ENCODE assay signal across 9 mouse cellular contexts in the genomic region with DNA sequence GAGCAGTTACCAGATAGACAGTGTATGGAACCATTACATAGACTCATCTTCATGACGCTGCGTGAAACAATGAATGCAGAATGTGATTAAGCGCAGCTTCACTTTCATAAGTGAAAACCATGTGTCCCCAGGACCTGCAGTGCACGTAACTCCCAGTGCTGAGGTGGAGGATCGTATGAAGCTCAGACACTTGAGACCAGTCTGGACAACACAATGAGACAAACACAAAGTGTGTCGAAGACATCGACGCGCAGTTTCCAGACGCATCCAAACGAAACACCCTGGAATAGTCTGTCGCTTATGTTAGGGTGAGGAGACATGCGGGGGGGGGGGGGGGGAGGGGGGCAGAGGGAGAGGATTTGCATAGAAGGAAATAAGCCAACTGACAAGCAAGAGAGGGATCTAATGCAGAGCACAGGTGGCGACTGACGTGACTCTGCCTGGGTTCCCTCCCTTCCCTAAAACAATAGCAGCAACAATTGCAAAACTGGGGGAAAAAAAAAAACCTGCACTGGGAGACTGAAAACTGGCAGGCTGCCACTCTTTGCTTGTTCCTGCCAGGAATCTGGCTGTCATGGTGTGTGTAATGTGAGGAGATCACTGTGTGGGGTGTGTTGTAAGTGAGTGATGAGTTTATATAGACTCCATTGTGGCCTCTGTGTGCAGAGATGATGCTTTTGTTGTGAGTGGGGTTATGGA. TPM values are rescaled to one million over a fixed set of nuclear protein-coding genes. Genes with fewer than 3 reads are reported as not detected.
DNase-seq lines count a peak whose midpoint lies in the region; ATAC-seq and TF ChIP-seq lines count a peak whose summit lies in the region.
"Had no signal": no experiment of that assay in that cellular context is flagged by ENCODE, and none has a peak within 500 bp of the region (broad histone marks: within the 10 kb centered on the region; RNA-seq: fewer than 3 reads in every experiment).

No protein-coding gene starts in this region.

- no peak overlapping the region for H3K9ac ChIP-seq in hindbrain, embryonic 12.5 days
- peak overlapping the region; percentile 37; the same call in 1 of the 2 replicates for H3K9ac ChIP-seq in heart, postnatal 0 days (replicated peaks; ENCODE audit: low read depth, low read length)

- no peak overlapping the region for H3K27ac ChIP-seq in hindbrain, embryonic 12.5 days
- no peak overlapping the region for H3K27ac ChIP-seq in hindbrain, embryonic 10.5 days
- H3K27ac ChIP-seq in cortical plate, adult 2 months (ENCODE audit: insufficient read depth, low read length), result no peak overlapping the region
- H3K27ac ChIP-seq in heart, postnatal 0 days (ENCODE audit: low read depth), result peak overlapping the region; percentile 30; the same call in 1 of the 2 replicates

- no peaks in the 10 kb centered on the region for H3K9me3 ChIP-seq in hindbrain, embryonic 12.5 days (replicated peaks)
- H3K9me3 ChIP-seq in hindbrain, embryonic 10.5 days, result no peaks in the 10 kb centered on the region
- no peaks in the 10 kb centered on the region for H3K9me3 ChIP-seq in heart, postnatal 0 days (replicated peaks; ENCODE audit: control insufficient read depth, low read length)

- no peak overlapping the region for H3K4me3 ChIP-seq in hindbrain, embryonic 12.5 days
- no peak overlapping the region for H3K4me3 ChIP-seq in hindbrain, embryonic 10.5 days
- H3K4me3 ChIP-seq in cortical plate, adult 2 months (ENCODE audit: insufficient read depth, low read length), result peak overlapping the region; percentile 8; the same call in 1 of the 2 replicates
- H3K4me3 ChIP-seq in heart, postnatal 0 days (ENCODE audit: low read depth, low read length), result peak overlapping the region; percentile 28

- ATAC-seq in hindbrain, embryonic 12.5 days (ENCODE audit: low FRiP score), result peak; percentile 38; the same call in 1 of the 2 replicates
- ATAC-seq in heart, postnatal 0 days (ENCODE audit: insufficient read depth, low read depth), result peak; percentile 74; the same call in 1 of the 2 replicates

- no peak for DNase-seq in hindbrain, embryonic 10.5 days (ENCODE audit: low spot score)
- peak; percentile 79 for DNase-seq in NIH3T3 (ENCODE audit: low read depth)
- DNase-seq in heart, postnatal 0 days (ENCODE audit: low spot score), result peak; percentile 83
- DNase-seq in left cerebral cortex, postnatal 14 days (ENCODE audit: low spot score in 2 of 2), result peak; percentile 26 to 52
- no peak for DNase-seq in yolk sac, embryonic 10.5 days (ENCODE audit: low spot score)
- DNase-seq in embryo, embryonic 10 days (ENCODE audit: low spot score), result no peak

- WGBS in hindbrain, embryonic 12.5 days, result 70% methylated on average over 14 of the region's 15 CpGs
- 79% methylated on average over 15 of the region's 15 CpGs for WGBS in hindbrain, embryonic 10.5 days
- WGBS in heart, postnatal 0 days, result 32% methylated on average over 15 of the region's 15 CpGs

- no peak for TF ChIP-seq POLR2A in cortical plate, adult 2 months (IDR thresholded peaks at IDR 0.05; ENCODE audit: extremely low read depth, insufficient read depth, low read length)

- no peak overlapping the region for H3K4me2 ChIP-seq in hindbrain, embryonic 12.5 days (replicated peaks)
- H3K4me2 ChIP-seq in heart, postnatal 0 days (ENCODE audit: low read depth, low read length), result peak overlapping the region; percentile 57

- TF ChIP-seq CTCF in cortical plate, adult 2 months (IDR thresholded peaks at IDR 0.05; ENCODE audit: extremely low read depth, insufficient read depth, low read length), result no peak
- no peak for TF ChIP-seq CTCF in heart, postnatal 0 days (IDR thresholded peaks at IDR 0.05; ENCODE audit: low read depth)

- H3K27me3 ChIP-seq in hindbrain, embryonic 12.5 days, result no peaks in the 10 kb centered on the region
- no peaks in the 10 kb centered on the region for H3K27me3 ChIP-seq in hindbrain, embryonic 10.5 days (ENCODE audit: insufficient read depth, poor library complexity, severe bottlenecking)
- H3K27me3 ChIP-seq in heart, postnatal 0 days (ENCODE audit: control insufficient read depth, insufficient read depth, low read length), result no peaks in the 10 kb centered on the region
- H3K27me3 ChIP-seq: CH12.LX had no signal

- peaks cover 10% of the 10 kb centered on the region for H3K4me1 ChIP-seq in hindbrain, embryonic 12.5 days
- 0 out of 2 replicates have a peak, but pooled peaks cover 3% of the 10 kb centered on the region for H3K4me1 ChIP-seq in hindbrain, embryonic 10.5 days (replicated peaks)
- H3K4me1 ChIP-seq in cortical plate, adult 2 months (ENCODE audit: control insufficient read depth, insufficient read depth, low read length), result 0 out of 2 replicates have a peak, but pooled peaks cover 1% of the 10 kb centered on the region
- peaks cover 5% of the 10 kb centered on the region; the same call in 1 of the 2 replicates for H3K4me1 ChIP-seq in heart, postnatal 0 days (ENCODE audit: control insufficient read depth, insufficient read depth)

- no peak for TF ChIP-seq EP300 in heart, postnatal 0 days (IDR thresholded peaks at IDR 0.05; ENCODE audit: low read depth)

- no peaks in the 10 kb centered on the region for H3K36me3 ChIP-seq in hindbrain, embryonic 12.5 days
- no peaks in the 10 kb centered on the region for H3K36me3 ChIP-seq in hindbrain, embryonic 10.5 days
- H3K36me3 ChIP-seq in heart, postnatal 0 days (replicated peaks; ENCODE audit: control insufficient read depth, insufficient read depth, low read length), result no peaks in the 10 kb centered on the region

- intact Hi-C loops in left cerebral cortex, postnatal 14 days (cut with DNase I), result no loop called here

RNA-seq across cellular contexts. Expression of gene 1700025G04Rik, which starts 40.3 kb away (rescaled TPM):
- 51.0 and 58.8 TPM in 2 replicates for polyA plus RNA-seq in hindbrain, embryonic 12.5 days (2016; fragmentation: Nextera tagmentation; extraction: Ambion mirVana)
- 21.4 and 27.7 TPM in 2 replicates for polyA plus RNA-seq in hindbrain, embryonic 10.5 days (2016; fragmentation: Nextera tagmentation; extraction: Ambion mirVana)
- 21.8 and 24.7 TPM in 2 replicates for polyA plus RNA-seq in cortical plate, adult 2 months (2012; rRNA removed)
- 30.1 and 46.1 TPM in 2 replicates for total RNA-seq in heart, postnatal 0 days (2014; rRNA removed; ENCODE audit: low replicate concordance)
- polyA plus RNA-seq in heart, postnatal 0 days (2015; fragmentation: Nextera tagmentation; extraction: Ambion mirVana), result 13.0 and 13.8 TPM in 2 replicates
- total RNA-seq in left cerebral cortex, postnatal 14 days (2021), result 10 to 100 TPM; 70.0 to 76.7 TPM

Comparison
In these comparisons a context has a peak if more than half of its experiments do, and no peak if none do; other contexts are left out.
1. H3K4me3 ChIP-seq: peak in cortical plate, adult 2 months (single experiment) and heart, postnatal 0 days (single experiment); none in hindbrain, embryonic 12.5 days (single experiment) and hindbrain, embryonic 10.5 days (single experiment).
2. DNase-seq: peak in NIH3T3 (single experiment), heart, postnatal 0 days (single experiment) and left cerebral cortex, postnatal 14 days (2 of 2); none in hindbrain, embryonic 10.5 days (single experiment), yolk sac, embryonic 10.5 days (single experiment) and embryo, embryonic 10 days (single experiment).